Mouse (Mus musculus): ENCODE measurements around the gene Hoxd9. TPM values are rescaled to one million over a fixed set of nuclear protein-coding genes. Genes with fewer than 3 reads are reported as not detected.

Hoxd9 gene
- polyA plus RNA-seq, 1 experiment from 2014 or later = not detected

DNA sequence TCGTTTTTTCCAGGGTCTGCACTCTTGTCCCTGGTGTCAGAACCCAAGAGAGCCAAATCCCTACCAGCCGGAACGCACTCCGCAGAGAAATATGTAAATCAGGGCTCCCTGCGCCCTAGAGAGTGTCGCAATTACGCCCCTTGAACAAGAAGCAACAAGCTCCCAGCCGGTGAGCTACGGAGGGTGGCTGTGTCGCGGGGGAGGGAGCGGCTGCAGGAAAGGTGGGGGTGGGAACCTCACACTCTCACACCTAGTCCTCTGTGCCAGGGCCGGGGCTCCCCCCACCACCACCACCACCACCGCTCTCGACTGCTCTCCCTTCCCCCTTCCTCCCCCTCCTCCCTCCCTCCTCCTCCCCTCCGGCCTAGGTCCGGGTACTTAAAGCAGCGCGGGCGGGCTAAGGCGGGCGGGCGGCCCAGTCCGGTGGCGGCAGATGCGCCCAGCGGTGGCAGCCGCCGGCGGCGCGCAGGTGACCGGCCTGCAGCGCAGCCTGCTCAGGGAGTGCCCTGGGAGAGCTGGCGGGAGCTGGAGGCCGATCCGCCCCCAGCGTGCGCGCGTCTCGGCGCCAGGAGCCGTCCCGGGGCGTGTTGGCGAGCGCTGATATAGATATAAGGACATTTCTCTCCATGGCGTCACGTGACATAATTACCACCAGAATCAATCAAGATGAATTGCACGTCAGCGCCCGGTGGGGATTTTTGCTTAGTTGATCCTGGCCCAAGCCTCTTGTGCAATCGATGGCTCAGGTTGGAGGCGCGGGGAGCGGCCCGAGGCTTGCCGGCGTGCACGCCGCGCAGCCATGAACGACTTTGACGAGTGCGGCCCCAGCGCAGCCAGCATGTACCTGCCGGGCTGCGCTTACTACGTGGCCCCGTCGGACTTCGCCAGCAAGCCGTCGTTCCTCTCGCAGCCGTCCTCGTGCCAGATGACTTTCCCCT, 15.7 kb upstream of the Hoxd9 start:
- DNase-seq (ENCODE audit: low spot score, missing footprints) (peak; percentile 96), ATAC-seq (ENCODE audit: low FRiP score) (0 out of 2 replicates have a peak, but pooled peaks have one; percentile 30)
- under 1% methylated on average over 77 of the region's 78 CpGs for WGBS
- Histone ChIP-seq H3K4me3 (ENCODE audit: low read depth, low read length) (no peak overlapping the region), H3K4me1 (ENCODE audit: control insufficient read depth, insufficient read depth, low read length) (peaks cover 5% of the 10 kb centered on the region; the same call in 1 of the 2 replicates), H3K27ac (ENCODE audit: low read depth, low read length) (no peak overlapping the region), H3K9me3 (ENCODE audit: control insufficient read depth, low read length) (no peaks in the 10 kb centered on the region), H3K36me3 (ENCODE audit: control insufficient read depth, insufficient read depth, low read length) (no peaks in the 10 kb centered on the region), H3K4me2 (0 out of 2 replicates have a peak overlapping the region, but pooled peaks have one; percentile 17), H3K9ac (ENCODE audit: low read length) (no peak overlapping the region), H3K27me3 (ENCODE audit: control insufficient read depth, insufficient read depth, low read length) (peaks cover 98% of the 10 kb centered on the region)

DNA sequence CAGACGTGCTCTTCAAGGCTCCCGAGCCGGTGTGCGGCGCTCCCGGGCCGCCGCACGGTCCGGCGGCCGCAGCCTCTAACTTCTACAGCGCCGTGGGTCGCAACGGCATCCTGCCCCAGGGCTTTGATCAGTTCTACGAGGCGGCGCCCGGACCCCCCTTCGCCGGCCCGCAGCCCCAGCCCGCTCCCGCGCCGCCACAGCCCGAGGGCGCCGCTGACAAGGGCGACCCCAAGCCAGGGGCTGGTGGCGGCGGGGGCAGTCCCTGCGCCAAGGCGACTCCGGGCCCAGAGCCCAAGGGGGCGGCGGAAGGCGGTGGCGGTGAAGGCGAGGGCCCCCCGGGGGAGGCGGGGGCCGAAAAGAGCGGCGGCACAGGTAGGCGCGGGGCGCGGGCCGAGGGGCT, 14.7 kb upstream of the Hoxd9 start:
- H3K9me3 ChIP-seq (ENCODE audit: control insufficient read depth, low read length) = no peaks in the 10 kb centered on the region
- H3K27me3 ChIP-seq (ENCODE audit: control insufficient read depth, insufficient read depth, low read length) = peaks cover 98% of the 10 kb centered on the region
- DNase-seq (ENCODE audit: low spot score, missing footprints) = no peak
- WGBS = 1% methylated on average over 38 of the region's 51 CpGs
- H3K36me3 ChIP-seq (ENCODE audit: control insufficient read depth, insufficient read depth, low read length) = no peaks in the 10 kb centered on the region
- no peak for ATAC-seq (ENCODE audit: low FRiP score)
- 0 out of 2 replicates have a peak overlapping the region, but pooled peaks have one; percentile 17 for H3K4me2 ChIP-seq
- no peak overlapping the region for H3K4me3 ChIP-seq (ENCODE audit: low read depth, low read length)
- peaks cover 5% of the 10 kb centered on the region; the same call in 1 of the 2 replicates for H3K4me1 ChIP-seq (ENCODE audit: control insufficient read depth, insufficient read depth, low read length)
- no peak overlapping the region for H3K27ac ChIP-seq (ENCODE audit: low read depth, low read length)
- no peak overlapping the region for H3K9ac ChIP-seq (ENCODE audit: low read length)

DNA sequence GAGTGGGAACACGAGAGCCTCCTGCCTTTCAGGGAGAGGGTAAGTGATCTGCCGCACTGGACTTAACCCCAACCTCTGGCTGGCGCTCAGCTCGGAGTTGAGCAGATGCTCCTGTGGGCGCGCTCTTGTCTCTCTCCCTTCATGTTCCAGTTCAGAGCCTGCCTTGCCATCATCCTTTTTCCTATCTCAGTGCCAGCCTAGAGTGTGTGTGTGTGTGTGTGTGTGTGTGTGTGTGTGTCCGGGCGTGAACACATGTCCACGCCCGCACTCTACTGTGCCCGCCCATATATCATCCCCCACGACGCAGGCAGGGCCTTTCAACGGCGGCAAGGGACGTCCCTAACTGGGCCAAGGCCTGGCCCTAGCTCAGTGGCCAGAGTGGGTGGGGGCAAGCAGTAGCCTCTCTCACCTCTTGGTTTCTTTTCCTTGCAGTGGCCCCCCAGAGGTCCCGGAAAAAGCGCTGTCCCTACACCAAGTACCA, 14.0 kb upstream of the Hoxd9 start:
- H3K9ac ChIP-seq (ENCODE audit: low read length) = no peak overlapping the region

DNA sequence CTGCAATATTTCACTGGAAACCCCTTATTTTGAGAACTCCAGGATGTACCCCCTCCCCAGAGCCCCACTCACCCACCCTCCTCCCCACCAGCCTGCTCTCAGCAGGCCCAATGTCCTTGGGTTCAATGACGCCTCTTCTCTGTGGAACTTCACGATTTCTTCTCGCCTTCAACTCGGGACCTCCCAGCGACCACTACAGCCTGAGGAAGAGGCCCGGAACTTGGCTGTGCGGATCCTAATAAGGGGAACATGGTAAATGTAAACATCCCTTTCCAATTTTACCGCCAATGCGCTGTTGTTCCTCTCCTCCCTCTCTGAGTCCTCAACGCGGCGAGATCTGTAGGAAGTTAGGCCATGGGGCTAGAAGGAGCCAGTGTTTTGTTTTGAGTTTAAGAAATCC, 13.4 kb upstream of the Hoxd9 start:
- ATAC-seq (ENCODE audit: low FRiP score) (no peak), DNase-seq (ENCODE audit: low spot score, missing footprints) (peak; percentile 93)
- 0% methylated on average over 12 of the region's 12 CpGs for WGBS
- Histone ChIP-seq H3K27me3 (ENCODE audit: control insufficient read depth, insufficient read depth, low read length) (peaks cover 98% of the 10 kb centered on the region), H3K27ac (ENCODE audit: low read depth, low read length) (no peak overlapping the region), H3K4me3 (ENCODE audit: low read depth, low read length) (no peak overlapping the region), H3K36me3 (ENCODE audit: control insufficient read depth, insufficient read depth, low read length) (no peaks in the 10 kb centered on the region), H3K4me2 (no peak overlapping the region), H3K9ac (ENCODE audit: low read length) (no peak overlapping the region), H3K9me3 (ENCODE audit: control insufficient read depth, low read length) (no peaks in the 10 kb centered on the region), H3K4me1 (ENCODE audit: control insufficient read depth, insufficient read depth, low read length) (peaks cover 5% of the 10 kb centered on the region; the same call in 1 of the 2 replicates)

More for the DNA sequence above, 14.0 kb upstream of the Hoxd9 start:
- Histone ChIP-seq H3K4me1 (ENCODE audit: control insufficient read depth, insufficient read depth, low read length) (peaks cover 5% of the 10 kb centered on the region; the same call in 1 of the 2 replicates), H3K4me3 (ENCODE audit: low read depth, low read length) (no peak overlapping the region), H3K9me3 (ENCODE audit: control insufficient read depth, low read length) (no peaks in the 10 kb centered on the region), H3K4me2 (no peak overlapping the region), H3K27ac (ENCODE audit: low read depth, low read length) (no peak overlapping the region), H3K27me3 (ENCODE audit: control insufficient read depth, insufficient read depth, low read length) (peaks cover 98% of the 10 kb centered on the region), H3K36me3 (ENCODE audit: control insufficient read depth, insufficient read depth, low read length) (no peaks in the 10 kb centered on the region)
- DNase-seq (ENCODE audit: low spot score, missing footprints) = peak; percentile 94
- WGBS = under 1% methylated on average over 18 of the region's 18 CpGs
- no peak for ATAC-seq (ENCODE audit: low FRiP score)

DNA sequence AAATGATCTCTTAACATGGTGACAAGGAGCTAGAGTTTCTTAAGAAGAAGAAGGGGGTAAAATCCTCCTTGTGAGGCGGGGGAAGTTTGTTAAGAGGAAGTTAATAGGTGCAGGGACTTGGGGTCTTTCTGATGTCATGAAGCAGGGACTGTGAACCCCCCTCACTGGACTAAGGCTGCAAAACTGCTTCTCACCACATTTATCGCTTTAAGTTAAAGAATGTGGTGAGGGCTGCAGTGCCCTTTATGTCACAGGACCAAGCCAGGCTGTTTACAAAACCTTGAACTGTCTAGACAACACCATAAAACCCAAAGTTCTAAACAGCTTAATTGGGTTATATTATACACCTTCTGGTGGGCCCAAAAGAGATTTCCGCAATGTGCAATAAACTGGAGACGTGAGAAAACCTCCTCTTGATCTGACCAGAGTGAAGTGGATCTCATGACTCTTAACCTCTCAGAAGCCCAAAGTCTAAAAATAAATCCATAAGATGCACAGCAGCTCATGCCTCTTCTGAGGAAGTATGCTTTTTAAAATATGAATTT, 12.4 kb upstream of the Hoxd9 start:
- no peak overlapping the region for H3K4me3 ChIP-seq (ENCODE audit: low read depth, low read length)
- H3K4me1 ChIP-seq (ENCODE audit: control insufficient read depth, insufficient read depth, low read length) = peaks cover 5% of the 10 kb centered on the region; the same call in 1 of the 2 replicates
- no peak overlapping the region for H3K4me2 ChIP-seq
- peaks cover 98% of the 10 kb centered on the region for H3K27me3 ChIP-seq (ENCODE audit: control insufficient read depth, insufficient read depth, low read length)
- DNase-seq (ENCODE audit: low spot score, missing footprints) = peak; percentile 92
- H3K9ac ChIP-seq (ENCODE audit: low read length) = no peak overlapping the region
- WGBS = 7% methylated on average over 4 of the region's 4 CpGs
- no peak overlapping the region for H3K27ac ChIP-seq (ENCODE audit: low read depth, low read length)
- H3K9me3 ChIP-seq (ENCODE audit: control insufficient read depth, low read length) = no peaks in the 10 kb centered on the region
- H3K36me3 ChIP-seq (ENCODE audit: control insufficient read depth, insufficient read depth, low read length) = no peaks in the 10 kb centered on the region
- ATAC-seq (ENCODE audit: low FRiP score) = no peak

DNA sequence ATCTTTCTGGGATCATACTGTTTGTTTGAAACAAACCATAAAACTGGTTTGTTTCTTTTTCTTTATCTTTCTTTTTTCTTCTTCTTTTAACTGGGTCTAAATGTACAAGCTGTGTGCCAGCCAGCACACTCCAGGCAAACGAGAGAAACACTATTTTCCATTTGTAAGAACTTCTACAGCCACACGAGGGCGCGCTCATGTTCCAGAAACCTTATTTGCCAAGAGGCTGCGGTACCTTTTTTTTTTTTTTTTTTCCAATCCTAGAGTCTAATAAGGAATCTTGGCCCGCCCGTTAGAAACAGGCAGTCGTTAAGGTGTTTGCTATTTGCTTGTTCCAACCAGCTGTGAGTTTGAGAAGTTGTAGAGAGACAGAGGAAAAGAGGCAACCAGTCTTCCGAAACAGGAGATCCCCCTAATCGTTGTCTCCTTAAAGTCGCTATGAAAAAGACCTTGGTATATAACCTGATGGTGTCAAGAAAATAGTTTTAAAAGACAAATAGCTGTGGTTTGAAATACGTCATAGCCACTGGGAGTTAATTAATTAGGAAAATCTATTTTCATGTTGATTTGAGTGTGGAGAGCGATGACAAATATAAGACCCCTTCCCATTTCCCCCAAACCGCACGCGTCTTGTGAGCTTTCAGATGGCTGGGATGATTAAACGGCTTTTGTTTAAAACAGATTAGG, 11.1 kb upstream of the Hoxd9 start:
- Histone ChIP-seq H3K4me1 (ENCODE audit: control insufficient read depth, insufficient read depth, low read length) (peaks cover 10% of the 10 kb centered on the region), H3K4me2 (no peak overlapping the region), H3K36me3 (ENCODE audit: control insufficient read depth, insufficient read depth, low read length) (no peaks in the 10 kb centered on the region), H3K9ac (ENCODE audit: low read length) (no peak overlapping the region), H3K27ac (ENCODE audit: low read depth, low read length) (no peak overlapping the region), H3K9me3 (ENCODE audit: control insufficient read depth, low read length) (no peaks in the 10 kb centered on the region), H3K4me3 (ENCODE audit: low read depth, low read length) (no peak overlapping the region), H3K27me3 (ENCODE audit: control insufficient read depth, insufficient read depth, low read length) (peaks cover 94% of the 10 kb centered on the region)
- ATAC-seq (ENCODE audit: low FRiP score) = no peak
- 5% methylated on average over 17 of the region's 17 CpGs for WGBS
- peak; percentile 95 for DNase-seq (ENCODE audit: low spot score, missing footprints)

DNA sequence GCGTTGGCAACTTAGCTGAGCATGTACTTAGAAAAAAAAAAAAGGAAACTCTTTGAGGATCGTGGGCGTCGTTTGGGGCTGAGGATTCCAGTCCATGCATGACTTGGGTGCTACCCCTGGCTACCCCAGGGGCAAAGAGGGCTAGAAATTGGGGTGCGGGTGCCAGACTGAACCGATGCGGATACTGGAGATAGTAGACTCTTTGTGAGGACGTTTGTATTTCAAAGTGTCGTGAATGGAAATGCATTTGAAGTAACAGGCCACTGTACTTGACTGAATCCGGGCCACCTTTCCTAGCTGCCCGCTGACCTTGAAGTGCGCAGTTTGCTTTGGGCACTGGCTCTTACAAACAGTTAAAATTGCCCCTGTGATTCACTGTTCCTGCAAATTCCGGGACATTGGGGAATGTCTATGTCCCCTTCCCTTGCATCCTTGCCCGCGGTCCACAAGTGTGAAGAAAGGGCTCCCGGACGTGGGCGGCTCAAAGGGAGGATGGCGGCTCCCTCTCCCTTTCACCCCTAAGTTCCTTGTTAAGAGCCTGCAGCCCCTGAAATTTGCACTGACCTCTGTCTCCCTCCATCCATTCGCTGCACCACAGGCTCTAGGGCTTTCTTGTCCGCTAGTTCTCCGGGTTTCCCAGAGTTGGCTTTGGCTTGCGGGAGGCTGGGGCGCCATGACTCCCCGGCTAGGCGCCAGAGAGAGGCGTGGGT, 10.4 kb upstream of the Hoxd9 start:
- Histone ChIP-seq H3K4me3 (ENCODE audit: low read depth, low read length) (no peak overlapping the region), H3K27me3 (ENCODE audit: control insufficient read depth, insufficient read depth, low read length) (peaks cover 94% of the 10 kb centered on the region), H3K27ac (ENCODE audit: low read depth, low read length) (no peak overlapping the region), H3K4me1 (ENCODE audit: control insufficient read depth, insufficient read depth, low read length) (peaks cover 6% of the 10 kb centered on the region), H3K9ac (ENCODE audit: low read length) (no peak overlapping the region), H3K4me2 (no peak overlapping the region), H3K9me3 (ENCODE audit: control insufficient read depth, low read length) (no peaks in the 10 kb centered on the region), H3K36me3 (ENCODE audit: control insufficient read depth, insufficient read depth, low read length) (no peaks in the 10 kb centered on the region)
- DNase-seq (ENCODE audit: low spot score, missing footprints) = peak; percentile 95
- 1% methylated on average over 27 of the region's 27 CpGs for WGBS
- no peak for ATAC-seq (ENCODE audit: low FRiP score)

DNA sequence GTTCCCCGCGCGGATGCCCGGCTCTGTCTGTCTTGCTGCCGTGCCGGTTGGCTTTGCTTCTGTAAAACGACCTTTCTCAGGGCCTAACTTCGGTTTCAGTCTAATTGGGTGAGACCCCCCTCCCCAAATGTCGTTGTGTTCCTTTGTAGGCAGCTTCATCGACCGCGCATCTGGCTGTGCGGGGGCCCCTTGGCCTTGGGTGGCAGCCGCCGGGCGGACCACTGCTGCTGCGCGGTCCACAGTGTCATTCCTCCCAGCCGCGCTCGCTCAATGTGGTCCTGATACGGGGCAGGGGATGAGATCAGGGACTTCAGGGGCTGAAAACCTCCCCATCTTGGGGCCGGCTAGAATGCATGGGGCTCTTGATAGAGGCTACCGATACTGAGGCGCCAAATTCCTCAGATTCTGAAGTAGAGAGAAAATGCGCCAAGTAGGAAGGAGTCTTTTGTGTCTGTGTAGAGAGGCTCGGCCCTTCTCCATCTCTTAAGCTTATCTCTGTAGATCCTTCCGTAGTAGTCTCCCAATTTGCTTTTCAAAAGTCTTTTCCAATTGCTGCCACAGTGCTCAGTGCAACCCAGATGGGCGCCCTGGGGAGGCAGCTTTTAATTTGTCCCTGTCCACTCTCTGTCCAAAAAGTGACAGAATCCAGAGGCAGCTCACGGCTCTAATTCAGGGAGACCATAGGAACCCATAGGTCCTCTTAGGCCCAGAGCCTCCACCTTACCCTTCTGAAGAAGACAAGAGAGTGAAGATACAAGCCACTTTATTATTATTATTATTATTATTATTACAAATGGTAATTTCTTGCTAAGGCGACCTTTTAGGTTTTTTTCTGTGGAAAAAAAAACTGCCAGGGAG, 9.6 kb upstream of the Hoxd9 start:
- H3K36me3 ChIP-seq (ENCODE audit: control insufficient read depth, insufficient read depth, low read length) = no peaks in the 10 kb centered on the region
- H3K4me2 ChIP-seq = no peak overlapping the region
- H3K9me3 ChIP-seq (ENCODE audit: control insufficient read depth, low read length) = no peaks in the 10 kb centered on the region
- no peak overlapping the region for H3K9ac ChIP-seq (ENCODE audit: low read length)
- peaks cover 94% of the 10 kb centered on the region for H3K27me3 ChIP-seq (ENCODE audit: control insufficient read depth, insufficient read depth, low read length)
- no peak overlapping the region for H3K27ac ChIP-seq (ENCODE audit: low read depth, low read length)
- H3K4me3 ChIP-seq (ENCODE audit: low read depth, low read length) = no peak overlapping the region
- DNase-seq (ENCODE audit: low spot score, missing footprints) = peak; percentile 95
- peaks cover 6% of the 10 kb centered on the region; the same call in 1 of the 2 replicates for H3K4me1 ChIP-seq (ENCODE audit: control insufficient read depth, insufficient read depth, low read length)
- ATAC-seq (ENCODE audit: low FRiP score) = no peak
- WGBS = under 1% methylated on average over 31 of the region's 31 CpGs
